Mouse (Mus musculus) limb, embryonic 13.5 days (tissue): ENCODE data around the gene Rbm20. TPM values are rescaled to one million over a fixed set of nuclear protein-coding genes. Genes with fewer than 3 reads are reported as not detected.

ENCODE experiments used
- polyA plus RNA-seq: library from polyadenylated mRNA; unstranded; fragments of >200 nt; fragmentation: Nextera tagmentation; extraction: Ambion mirVana; gene quantifications from 2 replicates; pipeline ENCODE4 v1.2.1, GENCODE M21; 2015

Gene Rbm20
- polyA plus RNA-seq, 1 experiment from 2014 or later = 5.1 TPM

Other genes with a start within 250 kb of the Rbm20 start
- 2.1 and 2.6 TPM in 2 replicates for gene Dusp5, start 148.2 kb upstream of the Rbm20 start, polyA plus RNA-seq
- gene Nutf2-ps1, start 88.2 kb upstream of the Rbm20 start, polyA plus RNA-seq = 373 and 383 TPM in 2 replicates
- gene Smc3, start 76.9 kb upstream of the Rbm20 start, polyA plus RNA-seq = 79.1 and 83.6 TPM in 2 replicates
- gene Pdcd4, start 214.9 kb downstream of the Rbm20 start, polyA plus RNA-seq = 119 and 120 TPM in 2 replicates